Mouse (Mus musculus) heart, embryonic 10.5 days (tissue): ENCODE results near the gene Calu. TPM values are rescaled to one million over a fixed set of nuclear protein-coding genes. Genes with fewer than 3 reads are reported as not detected.

Experiments used
- DNase-seq: peaks from one replicate; pipeline ENCODE4 v3.0.0-alpha.2; 2017; ENCODE audit warnings: low spot score
- H3K27ac ChIP-seq: fragments of 300-500 bp; sonication (generic); 2 replicates; pipeline ENCODE4 v1.5.1; 2016; ENCODE audit warnings: mild to moderate bottlenecking
- H3K27me3 ChIP-seq: fragments of 300-500 bp; sonication (generic); 2 replicates; pipeline ENCODE4 v1.6.1; 2016; ENCODE audit warnings: mild to moderate bottlenecking; ENCODE audit not compliant: poor library complexity, insufficient read depth, severe bottlenecking
- H3K36me3 ChIP-seq: fragments of 300-500 bp; sonication (generic); 2 replicates; pipeline ENCODE4 v1.6.1; 2016; ENCODE audit warnings: mild to moderate bottlenecking, moderate library complexity
- H3K4me1 ChIP-seq: fragments of 300-500 bp; sonication (generic); 2 replicates; pipeline ENCODE4 v1.6.1; 2016; ENCODE audit warnings: mild to moderate bottlenecking
- H3K4me3 ChIP-seq: fragments of 300-500 bp; sonication (generic); 2 replicates; pipeline ENCODE4 v1.5.1; 2016; ENCODE audit warnings: mild to moderate bottlenecking, moderate library complexity
- H3K9me3 ChIP-seq: fragments of 300-500 bp; sonication (generic); 2 replicates; pipeline ENCODE4 v1.6.1; 2016; ENCODE audit warnings: mild to moderate bottlenecking, moderate library complexity
- WGBS: fragments of 180-500 bp; shearing (Covaris S2); methylation state at CpG from one replicate; pipeline ENCODE4 v1.1.7; 2016; 5-methylcytosine and 5-hydroxymethylcytosine counted together
- polyA plus RNA-seq: library from polyadenylated mRNA; unstranded; fragments of >200 nt; fragmentation: Nextera tagmentation; extraction: Ambion mirVana; gene quantifications from 2 replicates; pipeline ENCODE4 v1.2.1, GENCODE M21; 2016

Gene Calu
- 372 and 465 TPM in 2 replicates for polyA plus RNA-seq

GRCm38 (mm10) chr6:29347665-29348370 is at the start of gene Calu:
TSS of gene Calu (plus strand) at chr6:29348069.
- WGBS, result under 1% methylated on average over 55 of the region's 55 CpGs
- DNase-seq, result peak; percentile 100
- H3K36me3 ChIP-seq, result no peaks in the 10 kb centered on the region
- no peaks in the 10 kb centered on the region for H3K9me3 ChIP-seq
- peaks cover 24% of the 10 kb centered on the region for H3K4me1 ChIP-seq
- H3K27me3 ChIP-seq, result no peaks in the 10 kb centered on the region
- peak within 1 kb of the TSS; percentile 94 for H3K27ac ChIP-seq
- peak within 1 kb of the TSS; percentile 85 for H3K4me3 ChIP-seq

- Histone ChIP-seq H3K4me3 (no peak overlapping the region), H3K9me3 (no peaks in the 10 kb centered on the region), H3K36me3 (no peaks in the 10 kb centered on the region), H3K27me3 (no peaks in the 10 kb centered on the region), H3K4me1 (no peaks in the 10 kb centered on the region), H3K27ac (no peak overlapping the region)
- WGBS, result 61% methylated on average over 2 of the region's 2 CpGs
- DNase-seq, result no peak
Measured at GRCm38 (mm10) chr6:29299112-29299511, 48.8 kb upstream of the Calu start.

GRCm38 (mm10) chr6:29303251-29303650 is 44.6 kb upstream of the Calu start:
- Histone ChIP-seq H3K4me1 (no peaks in the 10 kb centered on the region), H3K27me3 (no peaks in the 10 kb centered on the region), H3K27ac (no peak overlapping the region), H3K36me3 (no peaks in the 10 kb centered on the region), H3K9me3 (no peaks in the 10 kb centered on the region), H3K4me3 (no peak overlapping the region)
- no peak for DNase-seq

GRCm38 (mm10) chr6:29303726-29304125 is 44.1 kb upstream of the Calu start:
- Histone ChIP-seq H3K4me1 (no peaks in the 10 kb centered on the region), H3K9me3 (no peaks in the 10 kb centered on the region), H3K36me3 (no peaks in the 10 kb centered on the region), H3K4me3 (no peak overlapping the region), H3K27me3 (no peaks in the 10 kb centered on the region), H3K27ac (no peak overlapping the region)
- no peak for DNase-seq
- 55% methylated on average over 5 of the region's 5 CpGs for WGBS

- no peak overlapping the region for H3K27ac ChIP-seq
- no peaks in the 10 kb centered on the region for H3K36me3 ChIP-seq
- H3K4me3 ChIP-seq, result no peak overlapping the region
- H3K9me3 ChIP-seq, result no peaks in the 10 kb centered on the region
- H3K27me3 ChIP-seq, result no peaks in the 10 kb centered on the region
- WGBS, result 78% methylated on average over 4 of the region's 4 CpGs
- H3K4me1 ChIP-seq, result no peaks in the 10 kb centered on the region
- DNase-seq, result no peak
Measured at GRCm38 (mm10) chr6:29305462-29305861, 42.4 kb upstream of the Calu start.

- H3K4me1 ChIP-seq, result peaks cover 4% of the 10 kb centered on the region
- WGBS, result 84% methylated on average over 16 of the region's 16 CpGs
- H3K27ac ChIP-seq, result no peak overlapping the region
- H3K27me3 ChIP-seq, result no peaks in the 10 kb centered on the region
- no peak for DNase-seq
- H3K36me3 ChIP-seq, result no peaks in the 10 kb centered on the region
- H3K9me3 ChIP-seq, result no peaks in the 10 kb centered on the region
- H3K4me3 ChIP-seq, result no peak overlapping the region
Measured at GRCm38 (mm10) chr6:29308846-29309605, 38.8 kb upstream of the Calu start.

GRCm38 (mm10) chr6:29313690-29314202 is 34.1 kb upstream of the Calu start:
- H3K36me3 ChIP-seq, result no peaks in the 10 kb centered on the region
- no peaks in the 10 kb centered on the region for H3K27me3 ChIP-seq
- peaks cover 7% of the 10 kb centered on the region for H3K4me1 ChIP-seq
- H3K27ac ChIP-seq, result no peak overlapping the region
- DNase-seq, result no peak
- WGBS, result 58% methylated on average over 14 of the region's 14 CpGs
- no peaks in the 10 kb centered on the region for H3K9me3 ChIP-seq
- no peak overlapping the region for H3K4me3 ChIP-seq

GRCm38 (mm10) chr6:29317286-29317685 is 30.6 kb upstream of the Calu start:
- no peak for DNase-seq
- H3K27me3 ChIP-seq, result no peaks in the 10 kb centered on the region
- no peaks in the 10 kb centered on the region for H3K36me3 ChIP-seq
- H3K9me3 ChIP-seq, result no peaks in the 10 kb centered on the region
- 71% methylated on average over 2 of the region's 2 CpGs for WGBS
- no peak overlapping the region for H3K27ac ChIP-seq
- H3K4me3 ChIP-seq, result no peak overlapping the region
- H3K4me1 ChIP-seq, result peaks cover 14% of the 10 kb centered on the region

GRCm38 (mm10) chr6:29317941-29318340 is 29.9 kb upstream of the Calu start:
- Histone ChIP-seq H3K36me3 (no peaks in the 10 kb centered on the region), H3K27me3 (no peaks in the 10 kb centered on the region), H3K4me1 (peaks cover 14% of the 10 kb centered on the region), H3K4me3 (no peak overlapping the region), H3K9me3 (no peaks in the 10 kb centered on the region), H3K27ac (no peak overlapping the region)
- 79% methylated on average over 3 of the region's 3 CpGs for WGBS
- DNase-seq, result no peak

GRCm38 (mm10) chr6:29318879-29319278 is 29.0 kb upstream of the Calu start, which contains the start of gene Fam71f1:
TSS of gene Fam71f1 (plus strand) at chr6:29319140.
- Histone ChIP-seq H3K36me3 (no peaks in the 10 kb centered on the region), H3K27me3 (no peaks in the 10 kb centered on the region), H3K27ac (peak within 1 kb of the TSS; percentile 53; the same call in 1 of the 2 replicates), H3K4me3 (no peak within 1 kb of the TSS), H3K9me3 (no peaks in the 10 kb centered on the region), H3K4me1 (peaks cover 11% of the 10 kb centered on the region)
- peak; percentile 86 for DNase-seq
- WGBS, result 47% methylated on average over 5 of the region's 5 CpGs

- no peaks in the 10 kb centered on the region for H3K36me3 ChIP-seq
- no peak overlapping the region for H3K4me3 ChIP-seq
- H3K4me1 ChIP-seq, result peaks cover 9% of the 10 kb centered on the region
- H3K9me3 ChIP-seq, result no peaks in the 10 kb centered on the region
- no peak for DNase-seq
- H3K27ac ChIP-seq, result no peak overlapping the region
- 75% methylated on average over 6 of the region's 6 CpGs for WGBS
- H3K27me3 ChIP-seq, result no peaks in the 10 kb centered on the region
Measured at GRCm38 (mm10) chr6:29321586-29321985, 26.3 kb upstream of the Calu start.

GRCm38 (mm10) chr6:29322147-29322546 is 25.7 kb upstream of the Calu start:
- 88% methylated on average over 7 of the region's 7 CpGs for WGBS

GRCm38 (mm10) chr6:29322735-29323134 is 25.1 kb upstream of the Calu start:
- H3K4me3 ChIP-seq, result no peak overlapping the region
- WGBS, result 72% methylated on average over 4 of the region's 4 CpGs
- H3K4me1 ChIP-seq, result peaks cover 9% of the 10 kb centered on the region
- H3K27me3 ChIP-seq, result no peaks in the 10 kb centered on the region
- no peak for DNase-seq
- no peaks in the 10 kb centered on the region for H3K9me3 ChIP-seq
- no peaks in the 10 kb centered on the region for H3K36me3 ChIP-seq
- no peak overlapping the region for H3K27ac ChIP-seq

More at GRCm38 (mm10) chr6:29322147-29322546, 25.7 kb upstream of the Calu start:
- DNase-seq, result no peak
- H3K4me1 ChIP-seq, result peaks cover 9% of the 10 kb centered on the region
- H3K27me3 ChIP-seq, result no peaks in the 10 kb centered on the region
- no peak overlapping the region for H3K4me3 ChIP-seq
- H3K9me3 ChIP-seq, result no peaks in the 10 kb centered on the region
- no peak overlapping the region for H3K27ac ChIP-seq
- H3K36me3 ChIP-seq, result no peaks in the 10 kb centered on the region
